Mouse (Mus musculus) forebrain, embryonic 15.5 days (tissue): Measurements from ENCODE around the gene Erv3. TPM values are rescaled to one million over a fixed set of nuclear protein-coding genes. Genes with fewer than 3 reads are reported as not detected.

Source experiments
- ATAC-seq: fragments of 200-750 bp; cut with Nextera tagmentation; replicated peaks from 2 replicates; pipeline ENCODE4 v1.8.0; 2017; ENCODE audit warnings: mild to moderate bottlenecking, moderate TSS enrichment, moderate library complexity
- H3K27ac ChIP-seq: fragments of 300-500 bp; sonication (generic); replicated peaks from 2 replicates; pipeline ENCODE4 v1.5.1; 2015; ENCODE audit warnings: mild to moderate bottlenecking, inconsistent platforms
- H3K27me3 ChIP-seq: fragments of 300-500 bp; sonication (generic); 2 replicates; pipeline ENCODE4 v1.6.1; 2015; ENCODE audit warnings: inconsistent platforms
- H3K36me3 ChIP-seq: fragments of 300-500 bp; sonication (generic); 2 replicates; pipeline ENCODE4 v1.6.1; 2015; ENCODE audit warnings: mild to moderate bottlenecking, inconsistent platforms
- H3K4me1 ChIP-seq: fragments of 300-500 bp; sonication (generic); 2 replicates; pipeline ENCODE4 v1.6.1; 2015; ENCODE audit warnings: inconsistent platforms
- H3K4me2 ChIP-seq: fragments of 300-500 bp; sonication (generic); replicated peaks from 2 replicates; pipeline ENCODE4 v1.6.1; 2015; ENCODE audit warnings: mild to moderate bottlenecking, inconsistent platforms
- H3K4me3 ChIP-seq: fragments of 300-500 bp; sonication (generic); 2 replicates; pipeline ENCODE4 v1.5.1; 2015; ENCODE audit warnings: mild to moderate bottlenecking, inconsistent platforms
- H3K9ac ChIP-seq: fragments of 300-500 bp; sonication (generic); replicated peaks from 2 replicates; pipeline ENCODE4 v1.6.1; 2015; ENCODE audit warnings: mild to moderate bottlenecking, inconsistent platforms
- H3K9me3 ChIP-seq: fragments of 300-500 bp; sonication (generic); 2 replicates; pipeline ENCODE4 v1.6.1; 2016; ENCODE audit warnings: inconsistent platforms
- WGBS: fragments of 180-500 bp; shearing (Covaris S2); methylation state at CpG from one replicate; pipeline ENCODE4 v1.1.7; 2015; ENCODE audit warnings: mixed read lengths; 5-methylcytosine and 5-hydroxymethylcytosine counted together
- polyA plus RNA-seq: library from polyadenylated mRNA; unstranded; fragments of >200 nt; fragmentation: Nextera tagmentation; extraction: Ambion mirVana; gene quantifications from 2 replicates; pipeline ENCODE4 v1.2.1, GENCODE M21; 2015

Gene Erv3
- polyA plus RNA-seq, 1 experiment from 2014 or later: not detected

GRCm38 (mm10) chr2:131814327-131814726 is 45.2 kb downstream of the Erv3 start:
- 60% methylated on average over 10 of the region's 10 CpGs for WGBS
- Histone ChIP-seq H3K27ac (no peak overlapping the region), H3K4me1 (0 out of 2 replicates have a peak, but pooled peaks cover 2% of the 10 kb centered on the region), H3K4me2 (no peak overlapping the region), H3K27me3 (peaks cover 2% of the 10 kb centered on the region; the same call in 1 of the 2 replicates), H3K9ac (no peak overlapping the region), H3K9me3 (no peaks in the 10 kb centered on the region), H3K36me3 (no peaks in the 10 kb centered on the region), H3K4me3 (no peak overlapping the region)
- ATAC-seq: no peak

- Histone ChIP-seq H3K27ac (no peak overlapping the region), H3K4me1 (0 out of 2 replicates have a peak, but pooled peaks cover 2% of the 10 kb centered on the region), H3K36me3 (no peaks in the 10 kb centered on the region), H3K27me3 (no peaks in the 10 kb centered on the region; the same call in 1 of the 2 replicates), H3K9me3 (no peaks in the 10 kb centered on the region), H3K9ac (no peak overlapping the region), H3K4me2 (no peak overlapping the region), H3K4me3 (no peak overlapping the region)
- WGBS: 76% methylated on average over 1 of the region's 1 CpGs
- ATAC-seq: no peak
These were observed 46.1 kb downstream of the Erv3 start for GRCm38 (mm10) chr2:131813437-131813836.

GRCm38 (mm10) chr2:131812480-131813137 is 46.9 kb downstream of the Erv3 start:
- no peak overlapping the region for H3K9ac ChIP-seq
- ATAC-seq: peak; percentile 94
- H3K9me3 ChIP-seq: no peaks in the 10 kb centered on the region
- H3K36me3 ChIP-seq: no peaks in the 10 kb centered on the region
- no peaks in the 10 kb centered on the region; the same call in 1 of the 2 replicates for H3K27me3 ChIP-seq
- no peak overlapping the region for H3K27ac ChIP-seq
- 20% methylated on average over 23 of the region's 23 CpGs for WGBS
- 0 out of 2 replicates have a peak, but pooled peaks cover 2% of the 10 kb centered on the region for H3K4me1 ChIP-seq
- H3K4me3 ChIP-seq: no peak overlapping the region
- H3K4me2 ChIP-seq: no peak overlapping the region

- ATAC-seq: no peak
- Histone ChIP-seq H3K4me2 (no peak overlapping the region), H3K36me3 (no peaks in the 10 kb centered on the region), H3K4me1 (0 out of 2 replicates have a peak, but pooled peaks cover 2% of the 10 kb centered on the region), H3K27me3 (no peaks in the 10 kb centered on the region; the same call in 1 of the 2 replicates), H3K9ac (no peak overlapping the region), H3K4me3 (no peak overlapping the region), H3K27ac (no peak overlapping the region), H3K9me3 (no peaks in the 10 kb centered on the region)
- 94% methylated on average over 2 of the region's 2 CpGs for WGBS
These were observed 47.9 kb downstream of the Erv3 start for GRCm38 (mm10) chr2:131811607-131812006.

- no peaks in the 10 kb centered on the region for H3K36me3 ChIP-seq
- no peaks in the 10 kb centered on the region for H3K4me1 ChIP-seq
- no peak overlapping the region for H3K27ac ChIP-seq
- ATAC-seq: no peak
- no peak overlapping the region for H3K4me2 ChIP-seq
- 36% methylated on average over 7 of the region's 7 CpGs for WGBS
- H3K9ac ChIP-seq: no peak overlapping the region
- H3K27me3 ChIP-seq: no peaks in the 10 kb centered on the region
- no peaks in the 10 kb centered on the region for H3K9me3 ChIP-seq
- no peak overlapping the region for H3K4me3 ChIP-seq
These were observed 50.7 kb downstream of the Erv3 start for GRCm38 (mm10) chr2:131808856-131809255.

- no peaks in the 10 kb centered on the region for H3K27me3 ChIP-seq
- ATAC-seq: no peak
- H3K9me3 ChIP-seq: no peaks in the 10 kb centered on the region
- no peak overlapping the region for H3K4me3 ChIP-seq
- H3K27ac ChIP-seq: no peak overlapping the region
- no peaks in the 10 kb centered on the region for H3K4me1 ChIP-seq
- H3K36me3 ChIP-seq: no peaks in the 10 kb centered on the region
- no peak overlapping the region for H3K4me2 ChIP-seq
- 69% methylated on average over 11 of the region's 11 CpGs for WGBS
- no peak overlapping the region for H3K9ac ChIP-seq
These were observed 51.9 kb downstream of the Erv3 start for GRCm38 (mm10) chr2:131807660-131808059.

GRCm38 (mm10) chr2:131806863-131807262 is 52.7 kb downstream of the Erv3 start:
- no peaks in the 10 kb centered on the region for H3K9me3 ChIP-seq
- no peak for ATAC-seq
- H3K9ac ChIP-seq: no peak overlapping the region
- H3K4me3 ChIP-seq: no peak overlapping the region
- no peaks in the 10 kb centered on the region for H3K4me1 ChIP-seq
- H3K4me2 ChIP-seq: no peak overlapping the region
- no peak overlapping the region for H3K27ac ChIP-seq
- H3K36me3 ChIP-seq: no peaks in the 10 kb centered on the region
- no peaks in the 10 kb centered on the region for H3K27me3 ChIP-seq
- WGBS: 87% methylated on average over 7 of the region's 7 CpGs

GRCm38 (mm10) chr2:131805306-131805705 is 54.2 kb downstream of the Erv3 start:
- Histone ChIP-seq H3K27ac (no peak overlapping the region), H3K9me3 (no peaks in the 10 kb centered on the region), H3K4me2 (no peak overlapping the region), H3K4me1 (no peaks in the 10 kb centered on the region), H3K27me3 (no peaks in the 10 kb centered on the region), H3K4me3 (no peak overlapping the region), H3K36me3 (no peaks in the 10 kb centered on the region), H3K9ac (no peak overlapping the region)
- 58% methylated on average over 1 of the region's 1 CpGs for WGBS
- ATAC-seq: no peak

- WGBS: 85% methylated on average over 3 of the region's 3 CpGs
- no peak for ATAC-seq
- Histone ChIP-seq H3K4me2 (no peak overlapping the region), H3K27me3 (no peaks in the 10 kb centered on the region), H3K4me1 (no peaks in the 10 kb centered on the region), H3K27ac (no peak overlapping the region), H3K9me3 (no peaks in the 10 kb centered on the region), H3K36me3 (no peaks in the 10 kb centered on the region), H3K4me3 (no peak overlapping the region), H3K9ac (no peak overlapping the region)
These were observed 55.7 kb downstream of the Erv3 start for GRCm38 (mm10) chr2:131803801-131804200.

Other genes starting within 250 kb of the Erv3 start
- gene Prnp, start 50.2 kb upstream of the Erv3 start, polyA plus RNA-seq: 168 and 184 TPM in 2 replicates
- gene Prn, start 50.2 kb upstream of the Erv3 start, polyA plus RNA-seq: 0.22 TPM in 1 of 2 replicates, not detected in the other
- gene Prnd, start 91.1 kb upstream of the Erv3 start, polyA plus RNA-seq: 10.0 and 12.4 TPM in 2 replicates
- 26.2 and 26.8 TPM in 2 replicates for gene Rassf2, start 170.5 kb upstream of the Erv3 start, polyA plus RNA-seq